Mouse (Mus musculus): ENCODE measurements around the gene Mex3a. TPM values are rescaled to one million over a fixed set of nuclear protein-coding genes. Genes with fewer than 3 reads are reported as not detected.
"Not testable (repeated sequence)": the region's sequence is repeated elsewhere in the genome, so short reads cannot be mapped to it uniquely, and the experiment has no call there.

Gene Mex3a
- polyA plus RNA-seq, 1 experiment from 2014 or later: 42.6 TPM

- ChIA-PET POLR2A (interaction anchor here (1.1 to 1.3 kb wide), 3 partner anchors 9 to 24 kb away, joined by 3 to 4 read pairs (median 4); no protein-coding TSS in a partner anchor), CTCF (interaction anchor here (1.1 to 3.7 kb wide), 5 partner anchors 10 to 39 kb away, joined by 3 to 12 read pairs (median 5); no protein-coding TSS in a partner anchor)
- no peak for TF ChIP-seq CTCF (IDR thresholded peaks at IDR 0.05)
- no peak for ATAC-seq
- in situ Hi-C loops (cut with MboI; ENCODE audit: low pct_unique_long_range_greater_than_20kb): no loop called here
- H3K27me3 ChIP-seq: no peaks in the 10 kb centered on the region
- no peak for DNase-seq (ENCODE audit: low read depth, low spot score)
These were observed 36.9 kb downstream of the Mex3a start for GRCm38 (mm10) chr3:88569093-88569492.

- no peak for TF ChIP-seq CTCF (IDR thresholded peaks at IDR 0.05)
- DNase-seq (ENCODE audit: low read depth, low spot score) (no peak), ATAC-seq (no peak)
- in situ Hi-C loops (cut with MboI; ENCODE audit: low pct_unique_long_range_greater_than_20kb): no loop called here
- POLR2A ChIA-PET: interaction anchor here (1.3 kb wide), 2 partner anchors 9 to 23 kb away, joined by 3 to 4 read pairs; no protein-coding TSS in a partner anchor
- CTCF ChIA-PET: interaction anchor here (1.0 to 3.7 kb wide), 5 partner anchors 10 to 39 kb away, joined by 3 to 12 read pairs (median 5); no protein-coding TSS in a partner anchor
- no peaks in the 10 kb centered on the region for H3K27me3 ChIP-seq
These were observed 37.5 kb downstream of the Mex3a start for GRCm38 (mm10) chr3:88569694-88570093.

GRCm38 (mm10) chr3:88570341-88570740 lies 38.1 kb downstream of the Mex3a start:
- ChIA-PET CTCF (interaction anchor here (1.0 to 3.7 kb wide), 5 partner anchors 9 to 24 kb away, joined by 3 to 12 read pairs (median 5); no protein-coding TSS in a partner anchor), POLR2A (no interaction called here)
- in situ Hi-C loops (cut with MboI; ENCODE audit: low pct_unique_long_range_greater_than_20kb): no loop called here
- H3K27me3 ChIP-seq: no peaks in the 10 kb centered on the region
- DNase-seq (ENCODE audit: low read depth, low spot score) (no peak), ATAC-seq (no peak)
- TF ChIP-seq CTCF (IDR thresholded peaks at IDR 0.05): no peak

- TF ChIP-seq CTCF (IDR thresholded peaks at IDR 0.05): no peak
- ChIA-PET POLR2A (interaction anchor here (0.5 to 1.1 kb wide), 3 partner anchors 18 to 101 kb away, joined by 3 to 6 read pairs (median 3); no protein-coding TSS in a partner anchor), CTCF (interaction anchor here (0.7 to 1.4 kb wide), 2 partner anchors 11 to 32 kb away, joined by 3 to 4 read pairs; no protein-coding TSS in a partner anchor)
- in situ Hi-C loops (cut with MboI; ENCODE audit: low pct_unique_long_range_greater_than_20kb): no loop called here
- DNase-seq (ENCODE audit: low read depth, low spot score) (no peak), ATAC-seq (no peak)
- H3K27me3 ChIP-seq: no peaks in the 10 kb centered on the region
These were observed 39.7 kb downstream of the Mex3a start for GRCm38 (mm10) chr3:88571856-88572255.

- ChIA-PET CTCF (interaction anchor here (1.4 to 1.5 kb wide), 2 partner anchors 10 to 13 kb away, joined by 3 to 4 read pairs; no protein-coding TSS in a partner anchor), POLR2A (interaction anchor here (0.7 to 1.1 kb wide), 2 partner anchors 19 to 102 kb away, joined by 3 read pairs; no protein-coding TSS in a partner anchor)
- ATAC-seq (no peak), DNase-seq (ENCODE audit: low read depth, low spot score) (no peak)
- no peaks in the 10 kb centered on the region for H3K27me3 ChIP-seq
- in situ Hi-C loops (cut with MboI; ENCODE audit: low pct_unique_long_range_greater_than_20kb): no loop called here
- TF ChIP-seq CTCF (IDR thresholded peaks at IDR 0.05): no peak
These were observed 40.6 kb downstream of the Mex3a start for GRCm38 (mm10) chr3:88572835-88573234.

- POLR2A ChIA-PET: interaction anchor here (0.7 kb wide), 1 partner anchor 49 kb away, joined by 3 read pairs; no protein-coding TSS in a partner anchor
- DNase-seq (ENCODE audit: low read depth, low spot score): no peak
- H3K27me3 ChIP-seq: no peaks in the 10 kb centered on the region
- in situ Hi-C loops (cut with MboI; ENCODE audit: low pct_unique_long_range_greater_than_20kb): no loop called here
- CTCF ChIA-PET: interaction anchor here (1.5 kb wide), 1 partner anchor 12 kb away, joined by 3 read pairs; no protein-coding TSS in a partner anchor
- ATAC-seq: no peak
- TF ChIP-seq CTCF (IDR thresholded peaks at IDR 0.05): no peak
These were observed 41.6 kb downstream of the Mex3a start for GRCm38 (mm10) chr3:88573810-88574209.

- CTCF ChIA-PET: interaction anchor here (0.9 kb wide), 1 partner anchor 80 kb away, joined by 3 read pairs; no protein-coding TSS in a partner anchor
- in situ Hi-C loops (cut with MboI; ENCODE audit: low pct_unique_long_range_greater_than_20kb): no loop called here
These were observed 43.3 kb downstream of the Mex3a start, which contains the start of gene Ssr2 for GRCm38 (mm10) chr3:88575540-88575939. Gene Ssr2, plus strand, starts transcription at chr3:88575876.

GRCm38 (mm10) chr3:88577846-88578245 lies 45.7 kb downstream of the Mex3a start:
- ATAC-seq; DNase-seq (ENCODE audit: low read depth, low spot score); in situ Hi-C loops (cut with MboI; ENCODE audit: low pct_unique_long_range_greater_than_20kb); H3K27me3 ChIP-seq: not testable (repeated sequence)
- POLR2A ChIA-PET: interaction anchor here (0.7 to 1.2 kb wide), 2 partner anchors 9 to 13 kb away, joined by 3 read pairs; no protein-coding TSS in a partner anchor
- CTCF ChIA-PET: interaction anchor here (1.1 to 3.3 kb wide), 3 partner anchors 8 to 23 kb away, joined by 3 to 12 read pairs (median 5); no protein-coding TSS in a partner anchor

More at GRCm38 (mm10) chr3:88575540-88575939, 43.3 kb downstream of the Mex3a start, which contains the start of gene Ssr2:
- H3K27me3 ChIP-seq: no peaks in the 10 kb centered on the region
- POLR2A ChIA-PET: interaction anchor here (0.7 kb wide), 1 partner anchor 127 kb away, joined by 6 read pairs; no protein-coding TSS in a partner anchor
- ATAC-seq (no peak), DNase-seq (ENCODE audit: low read depth, low spot score) (no peak)
- TF ChIP-seq CTCF (IDR thresholded peaks at IDR 0.05): no peak

- POLR2A ChIA-PET: interaction anchor here (0.7 to 2.0 kb wide), 5 partner anchors 10 to 16 kb away, joined by 3 to 4 read pairs (median 3); no protein-coding TSS in a partner anchor
- ATAC-seq: no peak
- in situ Hi-C loops (cut with MboI; ENCODE audit: low pct_unique_long_range_greater_than_20kb): no loop called here
- no peaks in the 10 kb centered on the region for H3K27me3 ChIP-seq
- no peak for DNase-seq (ENCODE audit: low read depth, low spot score)
- CTCF ChIA-PET: interaction anchor here (1.1 to 3.3 kb wide), 5 partner anchors 9 to 24 kb away, joined by 3 to 12 read pairs (median 5); no protein-coding TSS in a partner anchor
- TF ChIP-seq CTCF (IDR thresholded peaks at IDR 0.05): no peak
These were observed 46.6 kb downstream of the Mex3a start for GRCm38 (mm10) chr3:88578498-88579424.
